Mouse (Mus musculus): ENCODE results near the gene Cd300lf.

DNA sequence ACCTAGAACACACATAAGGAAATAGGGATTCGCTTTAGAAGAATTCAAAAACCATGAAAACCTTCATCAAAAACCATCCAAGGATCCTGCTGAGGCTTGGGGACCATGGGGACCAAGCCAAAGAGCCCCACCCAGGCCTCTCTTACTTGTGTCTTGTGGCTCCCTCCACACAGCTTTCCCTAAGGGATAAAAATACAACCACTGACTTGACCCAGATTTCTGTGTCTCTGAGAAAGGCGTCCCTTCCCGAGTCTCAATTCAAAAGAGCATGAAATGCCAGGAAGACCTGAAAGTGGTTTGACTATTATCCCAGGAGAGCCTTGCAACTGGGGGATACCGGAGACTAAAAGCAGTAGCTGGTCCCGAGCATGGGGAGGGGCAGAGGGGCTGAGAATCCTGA lies 60.8 kb downstream of the Cd300lf start:
- TF ChIP-seq POLR2A (IDR thresholded peaks at IDR 0.05; ENCODE audit: low read depth, low read length) (no peak), CTCF (conservative IDR thresholded peaks at IDR 0.05; ENCODE audit: insufficient read depth, insufficient read length, low read depth, low read length) (no peak)
